10 mouse cellular contexts compared by ENCODE assay signal in the genomic region with DNA sequence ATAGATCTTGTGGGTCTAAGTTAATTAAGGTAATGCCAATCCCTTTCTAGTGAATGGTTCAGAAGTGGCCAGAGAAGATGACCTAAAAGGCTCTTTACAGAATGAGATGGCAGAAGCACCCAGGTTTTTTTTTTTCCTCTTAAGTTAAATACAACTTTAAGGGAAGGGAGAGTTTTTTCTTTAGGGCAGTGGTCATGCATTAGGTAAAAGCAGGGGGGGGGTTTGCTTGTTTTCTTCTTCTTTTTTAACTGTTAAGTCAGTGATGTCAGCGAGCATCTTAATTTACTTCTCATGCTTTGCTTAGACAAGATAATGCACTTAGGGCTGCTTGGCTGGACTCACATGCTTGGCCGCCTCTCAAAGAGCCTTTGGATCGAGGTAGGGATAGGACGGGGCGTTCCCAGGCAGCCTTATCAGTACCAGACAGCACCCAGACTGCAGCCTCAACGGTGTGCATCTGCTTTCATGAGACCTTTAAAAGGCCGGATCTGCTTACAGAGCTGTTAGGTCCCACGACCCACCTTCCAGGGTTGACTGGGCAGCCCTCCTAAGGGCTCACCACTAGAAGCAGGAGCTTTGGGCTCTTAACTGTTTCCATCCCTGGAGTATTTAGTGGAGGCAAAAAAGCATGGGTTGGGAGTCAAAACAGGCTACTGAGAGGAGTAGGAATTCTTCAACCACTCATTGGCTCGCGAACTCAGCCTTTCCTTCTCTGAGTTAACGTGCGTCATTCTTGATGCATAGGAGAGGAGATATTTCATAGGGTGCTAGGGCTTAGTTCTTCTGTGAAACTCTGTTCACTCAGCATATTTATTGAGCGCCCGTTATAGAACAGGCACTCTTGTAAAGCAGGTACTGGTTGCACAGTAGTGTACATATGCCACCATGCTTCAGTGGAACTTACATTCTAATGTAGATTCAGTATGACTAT. TPM values are rescaled to one million over a fixed set of nuclear protein-coding genes. Genes with fewer than 3 reads are reported as not detected.
A peak's percentile ranks its signal among the peaks of the same experiment; 100 is the strongest.
DNase-seq lines count a peak whose midpoint lies in the region; ATAC-seq and TF ChIP-seq lines count a peak whose summit lies in the region.
"Had no signal": no experiment of that assay in that cellular context is flagged by ENCODE, and none has a peak within 500 bp of the region (broad histone marks: within the 10 kb centered on the region; RNA-seq: fewer than 3 reads in every experiment).

No protein-coding gene starts in this region.

- H3K79me2 ChIP-seq in myocyte (ENCODE audit: control insufficient read depth, insufficient read depth), result no peaks in the 10 kb centered on the region

- no peak for TF ChIP-seq CTCF in lung, adult 2 months (IDR thresholded peaks at IDR 0.05; ENCODE audit: insufficient read depth, low read length)

- no peak overlapping the region for H3K4me3 ChIP-seq in lung, embryonic 15.5 days
- H3K4me3 ChIP-seq in lung, adult 2 months (replicated peaks; ENCODE audit: extremely low read depth, low read depth, low read length), result no peak overlapping the region
- no peak overlapping the region for H3K4me3 ChIP-seq in myocyte
- H3K4me3 ChIP-seq: forebrain, embryonic 13.5 days; hindbrain, embryonic 15.5 days had no signal

- no peaks in the 10 kb centered on the region for H3K36me3 ChIP-seq in lung, embryonic 15.5 days
- H3K36me3 ChIP-seq in myocyte (ENCODE audit: control insufficient read depth, insufficient read depth), result no peaks in the 10 kb centered on the region
- H3K36me3 ChIP-seq: hindbrain, embryonic 15.5 days had no signal

- DNase-seq in lung, adult 2 months, result no peak
- DNase-seq in c-Kit-positive CD71-positive TER-119-negative erythroid progenitor cells, embryonic 14.5 days (ENCODE audit: low read depth), result peak; percentile 90
- no peak for DNase-seq in frontal cortex, postnatal 14 days (ENCODE audit: low spot score in 2 of 2)
- DNase-seq in ovary, postnatal 14 days (ENCODE audit: low spot score), result no peak
- DNase-seq: cerebellum, adult 11 months had no signal

- no peak overlapping the region for H3K9ac ChIP-seq in lung, embryonic 15.5 days
- H3K9ac ChIP-seq: forebrain, embryonic 13.5 days; hindbrain, embryonic 15.5 days had no signal

- no peak overlapping the region for H3K4me2 ChIP-seq in lung, embryonic 15.5 days
- H3K4me2 ChIP-seq in myocyte (ENCODE audit: low read depth), result peak overlapping the region; percentile 77
- H3K4me2 ChIP-seq: forebrain, embryonic 13.5 days; hindbrain, embryonic 15.5 days had no signal

- WGBS in lung, embryonic 15.5 days, result 51% methylated on average over 14 of the region's 14 CpGs
- WGBS in lung, adult 2 months, result 61% methylated on average over 14 of the region's 14 CpGs

- no peak for TF ChIP-seq POLR2A in lung, adult 2 months (IDR thresholded peaks at IDR 0.05; ENCODE audit: borderline replicate concordance, extremely low read depth, low read depth, low read length)
- peak; percentile 47 for TF ChIP-seq POLR2A in myocyte (IDR thresholded peaks at IDR 0.05; ENCODE audit: insufficient read length, low read depth)

- no peaks in the 10 kb centered on the region for H3K9me3 ChIP-seq in lung, embryonic 15.5 days
- H3K9me3 ChIP-seq: forebrain, embryonic 13.5 days; hindbrain, embryonic 15.5 days had no signal

- no peaks in the 10 kb centered on the region for H3K27me3 ChIP-seq in lung, embryonic 15.5 days
- H3K27me3 ChIP-seq in myocyte (ENCODE audit: control insufficient read depth, insufficient read depth, insufficient read length), result no peaks in the 10 kb centered on the region
- H3K27me3 ChIP-seq: forebrain, embryonic 13.5 days; hindbrain, embryonic 15.5 days had no signal

- peak; percentile 78; the same call in 1 of the 2 replicates for ATAC-seq in lung, embryonic 15.5 days (ENCODE audit: borderline replicate concordance, extremely low read depth, low FRiP score, low TSS enrichment)
- peak; percentile 65 to 75; a peak in 2 of 4 replicates for ATAC-seq in hematopoietic stem cell, adult 5-6 weeks (replicated peaks in 1 of 2; ENCODE audit: insufficient read depth in 1 of 2, low FRiP score in 2 of 2, low TSS enrichment in 1 of 2, low read depth in 1 of 2, poor library complexity in 2 of 2, severe bottlenecking in 2 of 2)
- ATAC-seq: forebrain, embryonic 13.5 days had no signal

- no peak overlapping the region for H3K27ac ChIP-seq in lung, embryonic 15.5 days
- H3K27ac ChIP-seq: forebrain, embryonic 13.5 days had no signal

- H3K4me1 ChIP-seq in lung, embryonic 15.5 days, result no peaks in the 10 kb centered on the region
- peaks cover under 1% of the 10 kb centered on the region; the same call in 1 of the 2 replicates for H3K4me1 ChIP-seq in lung, adult 2 months (ENCODE audit: control insufficient read depth, insufficient read depth, low read length)
- H3K4me1 ChIP-seq: forebrain, embryonic 13.5 days had no signal

- H3ac ChIP-seq in myocyte (ENCODE audit: control insufficient read depth, insufficient read length), result no peak overlapping the region

TF ChIP-seq in myocyte, 11 proteins besides CTCF, POLR2A, EP300 and RAD21:
- no peak for TF ChIP-seq TCF3 (IDR thresholded peaks at IDR 0.05; ENCODE audit: insufficient read length, low read depth)
- TF ChIP-seq MAX (IDR thresholded peaks at IDR 0.05; ENCODE audit: low read depth), result no peak
- TF ChIP-seq TCF12 (IDR thresholded peaks at IDR 0.05; ENCODE audit: insufficient read depth, poor library complexity, severe bottlenecking), result no peak
- TF ChIP-seq REST (IDR thresholded peaks at IDR 0.05; ENCODE audit: insufficient read depth, insufficient read length), result no peak
- no peak for TF ChIP-seq USF1 (IDR thresholded peaks at IDR 0.05; ENCODE audit: low read depth)
- no peak for TF ChIP-seq CEBPB (IDR thresholded peaks at IDR 0.05; ENCODE audit: insufficient read depth, poor library complexity, severe bottlenecking)
- no peak for TF ChIP-seq MYOD1 (IDR thresholded peaks at IDR 0.05; ENCODE audit: control insufficient read depth in 1 of 3, insufficient read length in 2 of 3, low read depth in 2 of 3)
- no peak for TF ChIP-seq SRF (IDR thresholded peaks at IDR 0.05; ENCODE audit: control insufficient read depth, insufficient read length, low read depth)
- no peak for TF ChIP-seq E2F4 (IDR thresholded peaks at IDR 0.05; ENCODE audit: insufficient read depth)
- no peak for TF ChIP-seq POLR2AphosphoS2 (IDR thresholded peaks at IDR 0.05; ENCODE audit: insufficient read length, low read depth)
- TF ChIP-seq MYOG (IDR thresholded peaks at IDR 0.05; ENCODE audit: control insufficient read depth in 1 of 3, insufficient read depth in 1 of 3, insufficient read length in 2 of 3, low read depth in 2 of 3), result no peak

RNA-seq across cellular contexts. Expression of a gene that starts 49.9 kb away (rescaled TPM):
- 110 and 115 TPM in 2 replicates for polyA plus RNA-seq in lung, embryonic 15.5 days (2015; fragmentation: Nextera tagmentation; extraction: Ambion mirVana)
- 26.2 and 26.5 TPM in 2 replicates for polyA plus RNA-seq in lung, adult 2 months (2012; rRNA removed)
- total RNA-seq in hematopoietic stem cell, adult 5-6 weeks (2017), result 52.1 and 63.4 TPM in 2 replicates
- polyA plus RNA-seq in myocyte (2012; fragmentation: generic; extraction: Trizol), result 288 TPM
